Mouse (Mus musculus) bone marrow, adult 2 months (tissue): ENCODE measurements around the gene Mamdc2. TPM values are rescaled to one million over a fixed set of nuclear protein-coding genes. Genes with fewer than 3 reads are reported as not detected.
A peak's percentile ranks its signal among the peaks of the same experiment; 100 is the strongest.

ENCODE experiments used
- H3K27ac ChIP-seq: fragments of 200-500 bp; 2 replicates; pipeline ENCODE4 v1.5.1; 2012; ENCODE audit warnings: low read depth, mild to moderate bottlenecking, control low read depth, inconsistent platforms, low read length; ENCODE audit not compliant: control insufficient read depth, poor library complexity, insufficient read depth
- H3K4me1 ChIP-seq: fragments of 200-500 bp; 2 replicates; pipeline ENCODE4 v1.6.1; 2011; ENCODE audit warnings: low read length; ENCODE audit not compliant: control insufficient read depth, insufficient read depth
- H3K4me3 ChIP-seq: fragments of 200-500 bp; replicated peaks from 2 replicates; pipeline ENCODE3; 2011; ENCODE audit warnings: mild to moderate bottlenecking, low read depth, low read length, control low read depth; ENCODE audit not compliant: control insufficient read depth
- CTCF ChIP-seq: fragments of 200-500 bp; IDR thresholded peaks from 2 replicates; pipeline ENCODE4 v1.5.1; 2011; ENCODE audit warnings: low read length, control low read depth; ENCODE audit not compliant: control insufficient read depth, insufficient read depth
- POLR2A ChIP-seq: fragments of 200-500 bp; IDR thresholded peaks from 2 replicates; pipeline ENCODE4 v1.6.1; 2011; ENCODE audit warnings: low read depth, mild to moderate bottlenecking, control low read depth, low read length, borderline replicate concordance; ENCODE audit not compliant: control insufficient read depth
- WGBS: fragments of 180-500 bp; shearing (Covaris S2); methylation state at CpG from one replicate; pipeline ENCODE4 v1.1.7; 2018; 5-methylcytosine and 5-hydroxymethylcytosine counted together
- polyA plus RNA-seq: library from polyadenylated mRNA; stranded (reverse); fragments of >200 nt; gene quantifications from 2 replicates; pipeline ENCODE4 v1.2.4, GENCODE M21; 2011; ENCODE audit warnings: low replicate concordance; ENCODE audit not compliant: missing spikeins, insufficient read depth, insufficient read length

The Mamdc2 gene
- polyA plus RNA-seq, 1 experiment = 0.82 TPM

- 80% methylated on average over 4 of the region's 4 CpGs for WGBS
Observed at GRCm38 (mm10) chr19:23380968-23381367, 67.3 kb downstream of the Mamdc2 start.

GRCm38 (mm10) chr19:23379752-23380504, 68.3 kb downstream of the Mamdc2 start:
- Histone ChIP-seq H3K27ac (no peak overlapping the region), H3K4me1 (no peaks in the 10 kb centered on the region), H3K4me3 (no peak overlapping the region)
- TF ChIP-seq CTCF (no peak), POLR2A (no peak)
- WGBS = 83% methylated on average over 8 of the region's 8 CpGs

More at GRCm38 (mm10) chr19:23380968-23381367, 67.3 kb downstream of the Mamdc2 start:
- Histone ChIP-seq H3K4me1 (no peaks in the 10 kb centered on the region), H3K4me3 (no peak overlapping the region), H3K27ac (no peak overlapping the region)
- no peak for TF ChIP-seq CTCF
- no peak for TF ChIP-seq POLR2A

GRCm38 (mm10) chr19:23376536-23377201, 71.6 kb downstream of the Mamdc2 start:
- H3K4me3 ChIP-seq = no peak overlapping the region
- H3K27ac ChIP-seq = no peak overlapping the region
- WGBS = 72% methylated on average over 11 of the region's 11 CpGs
- TF ChIP-seq CTCF = no peak
- no peak for TF ChIP-seq POLR2A
- no peaks in the 10 kb centered on the region for H3K4me1 ChIP-seq

- H3K27ac ChIP-seq = no peak overlapping the region
- no peaks in the 10 kb centered on the region for H3K4me1 ChIP-seq
- H3K4me3 ChIP-seq = no peak overlapping the region
- no peak for TF ChIP-seq POLR2A
- WGBS = 85% methylated on average over 7 of the region's 7 CpGs
Observed at GRCm38 (mm10) chr19:23374941-23375656, 73.1 kb downstream of the Mamdc2 start.

GRCm38 (mm10) chr19:23373728-23374127, 74.5 kb downstream of the Mamdc2 start:
- TF ChIP-seq POLR2A (no peak), CTCF (no peak)
- Histone ChIP-seq H3K4me3 (no peak overlapping the region), H3K4me1 (no peaks in the 10 kb centered on the region), H3K27ac (no peak overlapping the region)
- WGBS = 63% methylated on average over 9 of the region's 9 CpGs

- Histone ChIP-seq H3K4me1 (no peaks in the 10 kb centered on the region), H3K27ac (no peak overlapping the region), H3K4me3 (no peak overlapping the region)
- TF ChIP-seq CTCF (peak; percentile 61), POLR2A (no peak)
- WGBS = 43% methylated on average over 8 of the region's 8 CpGs
Observed at GRCm38 (mm10) chr19:23373287-23373686, 75.0 kb downstream of the Mamdc2 start.

- WGBS = 64% methylated on average over 4 of the region's 4 CpGs
Observed at GRCm38 (mm10) chr19:23369275-23369674, 79.0 kb downstream of the Mamdc2 start.

GRCm38 (mm10) chr19:23362006-23362405, 86.2 kb downstream of the Mamdc2 start:
- H3K4me1 ChIP-seq = no peaks in the 10 kb centered on the region; the same call in 1 of the 2 replicates
- WGBS = 80% methylated on average over 3 of the region's 3 CpGs

More at GRCm38 (mm10) chr19:23369275-23369674, 79.0 kb downstream of the Mamdc2 start:
- no peaks in the 10 kb centered on the region for H3K4me1 ChIP-seq
- no peak overlapping the region for H3K27ac ChIP-seq
- TF ChIP-seq POLR2A (no peak), CTCF (no peak)
- H3K4me3 ChIP-seq = no peak overlapping the region

More at GRCm38 (mm10) chr19:23362006-23362405, 86.2 kb downstream of the Mamdc2 start:
- Histone ChIP-seq H3K27ac (no peak overlapping the region), H3K4me3 (no peak overlapping the region)
- no peak for TF ChIP-seq CTCF
- TF ChIP-seq POLR2A = no peak
